Mouse (Mus musculus) cerebellum, adult (tissue): ENCODE measurements at regions not wholly inside any gene's neighbourhood (a gene's known extent, or its start where the extent isn't known, plus 50 kb on each side); places are given as distances from the start of the nearest gene placed in this dataset.

ENCODE experiments used
- ATAC-seq: cut with Nextera tagmentation; 2 replicates; pipeline ENCODE4 v1.9.2; 2017; ENCODE audit warnings: mild to moderate bottlenecking, moderate library complexity, mixed read lengths; ENCODE audit not compliant: insufficient number of reproducible peaks, low FRiP score, low TSS enrichment

DNA sequence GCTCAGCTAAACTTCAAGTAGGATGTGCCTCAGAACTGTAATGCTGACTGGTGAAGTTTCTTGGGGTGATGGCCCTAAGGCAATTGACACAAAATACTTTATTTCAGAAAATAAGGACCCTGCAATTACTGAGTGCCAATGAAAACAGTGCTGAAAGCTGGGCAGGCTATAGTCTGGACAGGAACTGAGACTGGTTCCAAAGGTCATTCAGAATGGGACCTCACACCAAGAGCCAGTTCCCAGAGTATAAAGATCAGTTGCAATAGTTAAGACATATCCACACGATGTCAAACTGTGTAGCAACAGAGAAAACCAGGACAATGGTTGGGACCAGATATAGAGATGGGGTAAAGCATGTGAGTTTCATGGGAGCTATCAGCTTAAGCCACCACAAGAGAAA is 409.6 kb upstream of the Mctp2 start:
- ATAC-seq = no peak

DNA sequence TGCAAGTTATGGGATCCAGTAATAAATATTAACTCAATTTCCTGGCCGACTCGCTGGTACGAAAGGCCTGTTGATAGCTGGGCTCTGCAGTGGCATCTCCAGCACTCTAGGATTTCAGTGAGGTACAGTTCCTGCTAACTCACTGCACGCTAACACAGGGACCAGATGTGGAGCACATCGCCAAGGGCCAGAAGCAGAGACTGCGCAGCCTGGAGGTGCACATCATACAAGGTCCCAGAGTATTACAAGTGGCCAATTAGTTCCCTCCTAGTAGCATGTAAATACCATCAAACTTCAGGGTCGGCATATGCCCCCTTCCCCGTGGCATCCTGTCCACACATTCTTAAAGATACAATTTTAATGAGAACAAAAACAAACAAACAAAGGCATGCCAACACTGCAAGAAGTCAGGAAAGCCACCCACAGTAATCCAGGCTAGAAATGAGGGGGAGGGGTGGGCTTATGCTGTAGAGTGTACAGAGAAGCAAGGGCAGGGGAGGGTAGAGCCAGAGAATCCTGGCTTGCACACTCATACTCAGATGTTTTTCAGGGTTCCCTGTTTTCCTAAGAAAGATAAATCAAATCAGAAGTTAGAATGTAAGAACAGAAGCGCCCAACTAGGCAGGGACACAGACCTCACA is 419.9 kb upstream of the Mctp2 start:
- ATAC-seq = no peak

GRCm38 (mm10) chr7:72737792-72738191 is 431.4 kb upstream of the Mctp2 start:
- no peak for ATAC-seq

- no peak for ATAC-seq
These were observed 432.0 kb upstream of the Mctp2 start for GRCm38 (mm10) chr7:72738324-72738944.

GRCm38 (mm10) chr7:72742376-72742775 is 436.0 kb upstream of the Mctp2 start:
- ATAC-seq = no peak

GRCm38 (mm10) chr7:72751501-72751917 is 445.1 kb upstream of the Mctp2 start:
- ATAC-seq = no peak

GRCm38 (mm10) chr7:72753053-72753559 is 446.7 kb upstream of the Mctp2 start:
- ATAC-seq = no peak

DNA sequence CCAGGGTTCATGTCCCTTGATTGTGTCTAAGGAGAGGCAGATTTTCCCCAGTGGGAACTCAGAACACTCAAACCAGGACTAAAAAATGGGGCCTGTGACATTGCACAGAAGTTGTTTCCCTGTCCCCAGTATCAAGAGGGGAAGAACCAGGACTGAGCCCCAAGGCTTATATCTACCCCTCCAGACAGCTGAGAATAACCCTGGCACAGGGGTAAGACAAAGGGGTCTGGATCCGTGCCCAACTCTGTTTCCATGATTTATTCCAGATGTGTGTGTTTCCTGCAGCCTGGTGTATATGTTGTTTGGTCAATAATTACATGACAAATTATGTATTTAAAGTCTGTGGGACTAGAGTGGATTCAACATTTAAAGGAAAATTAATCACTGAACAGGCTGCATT is 456.3 kb upstream of the Mctp2 start:
- ATAC-seq = no peak

DNA sequence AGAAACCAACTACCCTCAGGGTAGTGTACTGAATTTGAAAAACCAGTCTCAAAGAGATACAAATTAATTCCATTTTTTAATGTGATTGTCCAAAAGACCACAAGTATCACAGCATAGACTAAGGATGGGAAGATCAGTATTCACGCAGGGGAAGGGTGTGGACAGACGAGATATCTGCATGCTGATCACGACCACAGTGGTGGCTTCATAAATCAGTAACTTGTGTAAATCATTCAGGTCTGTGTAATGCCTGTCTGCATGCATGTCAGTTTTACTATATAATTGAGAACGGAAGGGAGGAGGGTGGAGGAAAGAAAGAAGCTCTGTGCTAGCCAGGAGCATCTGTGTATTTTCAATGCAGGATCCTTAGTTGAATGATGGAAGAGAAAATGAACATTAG is 462.3 kb upstream of the Mctp2 start:
- no peak for ATAC-seq

DNA sequence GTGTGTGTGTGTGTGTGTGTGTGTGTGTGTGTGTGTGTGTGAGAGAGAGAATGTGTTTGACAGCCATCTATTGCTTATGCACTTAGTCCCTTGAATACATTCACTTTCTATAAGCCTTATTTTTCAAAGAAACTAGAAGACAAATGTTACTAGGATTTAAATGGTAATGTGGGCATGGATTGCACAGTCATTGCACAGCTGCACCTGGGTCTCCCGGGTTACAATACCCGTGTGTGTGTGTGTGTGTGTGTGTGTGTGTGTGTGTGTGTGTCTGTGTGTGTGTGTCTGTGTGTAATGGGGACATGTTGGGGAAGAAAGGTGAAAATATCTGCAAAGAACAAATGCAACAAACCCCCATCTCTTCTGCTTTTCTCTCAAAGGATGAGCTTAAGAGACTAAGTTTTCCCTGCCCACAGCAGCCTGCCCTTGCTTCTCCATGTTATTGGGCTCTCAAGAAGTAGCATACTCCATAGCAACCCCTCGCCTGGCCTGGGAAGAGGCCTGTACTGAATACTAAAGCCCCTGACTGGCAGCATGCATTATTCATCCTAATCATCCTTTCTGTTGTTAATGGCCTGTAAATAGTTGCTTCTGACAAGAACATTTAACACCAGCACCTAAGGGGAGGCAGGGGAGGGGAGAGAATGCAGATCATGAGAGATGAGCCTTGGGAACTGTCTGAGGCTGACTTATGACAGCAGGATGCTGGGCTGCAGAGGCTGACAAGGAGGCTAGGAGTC is 467.8 kb upstream of the Mctp2 start:
- ATAC-seq = no peak

DNA sequence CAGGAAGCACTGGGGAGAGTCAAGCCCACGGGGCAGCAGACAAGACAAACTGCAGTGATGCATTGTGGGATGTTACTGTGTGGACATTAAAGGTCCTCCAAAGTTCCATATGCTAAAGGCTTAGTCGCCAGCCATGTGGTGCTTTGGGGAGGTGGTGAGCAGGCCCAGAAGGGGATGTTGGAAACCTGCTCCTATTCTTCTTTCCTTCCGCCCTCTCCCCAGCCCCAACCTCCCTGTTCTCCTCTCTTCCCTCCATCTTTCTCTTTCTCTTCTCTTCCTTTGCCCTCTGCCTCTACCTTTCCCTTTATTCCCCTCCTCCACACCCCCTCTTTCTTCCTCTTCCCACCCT is 468.3 kb upstream of the Mctp2 start:
- ATAC-seq = no peak

DNA sequence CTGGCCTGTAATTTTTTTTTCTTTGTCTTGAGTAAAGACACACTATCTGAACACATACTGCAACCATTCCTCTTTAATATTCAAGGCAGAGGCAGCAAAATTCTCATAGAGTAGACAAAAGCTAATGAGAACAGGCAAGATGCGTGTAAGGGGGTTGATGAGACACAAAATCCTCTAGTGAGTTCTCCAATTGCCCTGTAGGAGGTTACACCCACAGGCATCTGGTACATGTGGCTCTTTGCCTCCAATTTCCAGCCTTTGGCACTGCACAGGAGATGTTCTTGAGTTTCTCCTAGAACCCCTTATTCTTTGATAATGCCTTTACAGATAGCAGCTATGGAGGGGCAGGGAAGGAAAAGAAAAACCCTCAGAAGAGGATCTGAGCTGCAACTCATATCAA is 480.9 kb upstream of the Mctp2 start:
- no peak for ATAC-seq

GRCm38 (mm10) chr7:72788261-72788660 is 481.9 kb upstream of the Mctp2 start:
- no peak for ATAC-seq

- no peak for ATAC-seq
These were observed 515.7 kb upstream of the Mctp2 start for GRCm38 (mm10) chr7:72822142-72822541.

DNA sequence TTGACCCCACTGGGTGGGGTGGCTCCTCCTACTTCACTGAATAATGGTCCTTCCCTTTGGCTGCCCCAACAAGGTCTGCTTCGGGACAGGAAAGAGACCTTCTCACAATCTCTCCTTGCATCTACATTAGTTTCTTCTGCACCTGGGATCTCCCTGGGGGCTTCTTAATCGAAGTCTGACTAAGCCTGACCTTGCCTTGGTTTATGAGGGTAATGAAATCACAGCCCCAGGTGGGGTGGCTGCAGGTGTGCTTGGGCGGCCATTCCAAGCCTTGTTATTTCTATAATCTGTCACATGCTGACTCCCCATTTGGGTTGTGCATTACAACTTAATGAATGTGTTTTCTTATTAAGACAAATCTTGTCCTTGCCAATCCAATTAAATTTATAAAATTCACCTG is 520.2 kb upstream of the Mctp2 start:
- ATAC-seq = no peak

DNA sequence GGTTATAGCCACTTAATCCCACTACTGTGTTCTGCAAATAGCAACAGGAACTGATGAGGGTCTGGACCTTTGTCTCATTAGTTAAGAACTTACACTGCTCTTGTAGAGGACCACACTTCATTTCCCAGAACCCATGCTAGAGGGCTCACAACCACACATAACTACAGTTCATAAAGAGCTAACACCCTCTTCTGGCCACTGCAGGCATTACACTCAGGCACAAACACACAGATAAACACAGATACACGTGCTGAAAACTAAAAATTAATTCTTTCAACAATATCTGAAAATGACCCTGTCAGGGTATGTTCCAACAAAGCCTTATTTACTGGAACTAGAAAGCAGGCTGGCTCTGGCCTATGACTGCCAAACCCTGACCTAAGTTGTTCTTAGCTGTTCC is 529.0 kb upstream of the Mctp2 start:
- ATAC-seq = no peak

GRCm38 (mm10) chr7:72836026-72836425 is 529.6 kb upstream of the Mctp2 start:
- ATAC-seq = no peak

GRCm38 (mm10) chr7:72836457-72836985 is 530.1 kb upstream of the Mctp2 start:
- ATAC-seq = no peak

DNA sequence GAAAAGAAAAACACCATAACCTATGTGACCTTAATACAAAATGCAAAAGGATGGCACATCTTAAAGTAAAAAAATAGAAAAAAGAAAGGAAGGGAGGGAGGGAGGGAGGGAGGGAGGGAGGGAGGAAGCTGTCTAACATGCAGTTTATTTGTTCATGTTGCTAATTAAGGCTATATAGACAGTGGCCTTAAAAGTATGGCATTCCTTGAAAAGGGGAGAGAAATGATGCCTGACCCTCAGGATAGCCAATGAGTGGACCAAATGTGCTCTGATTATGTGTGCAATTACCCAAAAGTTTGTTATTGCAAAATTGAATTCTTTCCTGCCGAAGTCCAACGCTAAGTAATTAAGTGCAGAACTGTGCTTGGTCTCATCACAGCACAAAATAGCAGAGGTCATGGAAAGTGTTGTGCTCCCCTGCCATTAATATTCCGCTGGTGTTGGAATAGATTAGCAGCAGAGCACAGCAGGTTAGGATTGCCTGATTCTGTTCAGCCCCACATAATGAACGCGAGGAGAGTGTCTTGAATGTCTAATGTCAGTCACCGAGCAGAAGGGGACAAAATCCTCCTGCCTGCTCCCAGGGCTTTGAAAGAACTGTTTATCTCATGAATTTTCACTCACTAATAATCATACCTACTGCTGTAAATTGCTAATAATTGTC is 531.7 kb upstream of the Mctp2 start:
- no peak for ATAC-seq

- no peak for ATAC-seq
These were observed 524.0 kb upstream of the Rgma start for GRCm38 (mm10) chr7:72851346-72851745.

DNA sequence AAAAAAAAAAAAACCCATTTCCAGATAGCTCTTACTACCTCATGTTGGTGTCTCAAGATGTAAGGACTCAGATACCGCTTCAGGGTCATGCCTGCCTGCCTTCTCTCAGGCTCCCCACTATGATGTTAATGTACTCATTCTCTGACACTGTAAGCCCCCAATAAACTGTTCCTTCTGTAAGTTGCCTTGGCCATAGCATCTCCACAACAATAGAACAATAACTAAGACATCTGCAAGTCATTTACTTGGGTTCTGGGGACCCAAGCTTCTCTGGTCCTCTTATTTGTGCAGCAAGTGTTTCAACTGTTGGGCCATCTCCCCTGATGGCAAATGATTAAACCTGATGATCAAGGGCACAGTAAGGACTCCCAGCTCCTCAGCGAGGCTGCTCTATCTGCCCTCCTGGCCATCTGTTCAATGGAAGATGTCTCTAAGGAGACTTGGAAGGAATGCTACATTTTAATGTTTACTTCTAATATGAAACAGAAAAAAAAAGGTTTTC is 520.8 kb upstream of the Rgma start:
- ATAC-seq = no peak
